In genomic region chr13:115090069-115090976, GRCm38 (mm10) we compare ENCODE assay signal across 8 mouse cellular contexts. TPM values are rescaled to one million over a fixed set of nuclear protein-coding genes. Genes with fewer than 3 reads are reported as not detected.
DNase-seq lines count a peak whose midpoint lies in the region; ATAC-seq and TF ChIP-seq lines count a peak whose summit lies in the region.

Gene Pelo (minus strand): TSS chr13:115090186.

- H3K4me1 ChIP-seq in bone marrow, adult 2 months (ENCODE audit: control insufficient read depth, insufficient read depth, low read length): peaks cover 2% of the 10 kb centered on the region
- peaks cover 12% of the 10 kb centered on the region for H3K4me1 ChIP-seq in embryonic facial prominence, embryonic 15.5 days
- H3K4me1 ChIP-seq in kidney, embryonic 14.5 days (ENCODE audit: control insufficient read depth, insufficient read depth, low read length): peaks cover 15% of the 10 kb centered on the region; the same call in 1 of the 2 replicates
- H3K4me1 ChIP-seq in limb, embryonic 15.5 days: peaks cover 22% of the 10 kb centered on the region

- peak within 1 kb of the TSS; percentile 82 for H3K4me3 ChIP-seq in bone marrow, adult 2 months (replicated peaks; ENCODE audit: control insufficient read depth, low read depth, low read length)
- H3K4me3 ChIP-seq in embryonic facial prominence, embryonic 15.5 days (replicated peaks): peak within 1 kb of the TSS; percentile 65
- peak within 1 kb of the TSS; percentile 54 for H3K4me3 ChIP-seq in kidney, embryonic 14.5 days (ENCODE audit: low read length)
- peak within 1 kb of the TSS; percentile 66 for H3K4me3 ChIP-seq in limb, embryonic 15.5 days

- TF ChIP-seq POLR2A in bone marrow, adult 2 months (IDR thresholded peaks at IDR 0.05; ENCODE audit: borderline replicate concordance, control insufficient read depth, low read depth, low read length): peak; percentile 86; the same call in 1 of the 2 replicates

- TF ChIP-seq CTCF in bone marrow, adult 2 months (IDR thresholded peaks at IDR 0.05; ENCODE audit: control insufficient read depth, insufficient read depth, low read length): no peak

- ATAC-seq in embryonic facial prominence, embryonic 15.5 days (ENCODE audit: insufficient number of reproducible peaks, low FRiP score, low TSS enrichment, low read depth): peak; percentile 94
- peak; percentile 93 for ATAC-seq in kidney, embryonic 14.5 days (ENCODE audit: low FRiP score, low TSS enrichment)
- ATAC-seq in limb, embryonic 15.5 days (ENCODE audit: insufficient number of reproducible peaks, low FRiP score, low TSS enrichment, low read depth): peak; percentile 92

- peak within 1 kb of the TSS; percentile 73 for H3K27ac ChIP-seq in bone marrow, adult 2 months (ENCODE audit: control insufficient read depth, insufficient read depth, low read depth, low read length, poor library complexity)
- peak within 1 kb of the TSS; percentile 94 for H3K27ac ChIP-seq in embryonic facial prominence, embryonic 15.5 days (replicated peaks)
- H3K27ac ChIP-seq in kidney, embryonic 14.5 days (ENCODE audit: low read depth, low read length): peak within 1 kb of the TSS; percentile 88
- peak within 1 kb of the TSS; percentile 95 for H3K27ac ChIP-seq in limb, embryonic 15.5 days

- peak; percentile 79 for DNase-seq in 416B (ENCODE audit: low read depth)
- DNase-seq in heart, adult 9 months (ENCODE audit: low spot score in 2 of 2): peak; percentile 98
- peak; percentile 83 to 94 for DNase-seq in monocyte, adult 2 months (ENCODE audit: low read depth in 1 of 2, low spot score in 2 of 2)
- peak; percentile 95 to 96 for DNase-seq in spleen, postnatal 36 days (ENCODE audit: low spot score in 2 of 2)

- no peaks in the 10 kb centered on the region for H3K27me3 ChIP-seq in embryonic facial prominence, embryonic 15.5 days
- H3K27me3 ChIP-seq in kidney, embryonic 14.5 days (ENCODE audit: control insufficient read depth, insufficient read depth, low read length): no peaks in the 10 kb centered on the region
- no peaks in the 10 kb centered on the region for H3K27me3 ChIP-seq in limb, embryonic 15.5 days

- under 1% methylated on average over 60 of the region's 60 CpGs for WGBS in bone marrow, adult 2 months
- WGBS in embryonic facial prominence, embryonic 15.5 days: under 1% methylated on average over 60 of the region's 60 CpGs
- WGBS in kidney, embryonic 14.5 days: under 1% methylated on average over 59 of the region's 60 CpGs
- under 1% methylated on average over 60 of the region's 60 CpGs for WGBS in limb, embryonic 15.5 days

- peaks cover 19% of the 10 kb centered on the region for H3K36me3 ChIP-seq in embryonic facial prominence, embryonic 15.5 days
- peaks cover 18% of the 10 kb centered on the region for H3K36me3 ChIP-seq in kidney, embryonic 14.5 days (ENCODE audit: control insufficient read depth, insufficient read depth, low read length)
- H3K36me3 ChIP-seq in limb, embryonic 15.5 days: peaks cover 24% of the 10 kb centered on the region

- H3K4me2 ChIP-seq in embryonic facial prominence, embryonic 15.5 days (replicated peaks): peak within 1 kb of the TSS; percentile 91
- peak within 1 kb of the TSS; percentile 82 for H3K4me2 ChIP-seq in kidney, embryonic 14.5 days (replicated peaks; ENCODE audit: low read depth, low read length)
- H3K4me2 ChIP-seq in limb, embryonic 15.5 days: peak within 1 kb of the TSS; percentile 92

- peak within 1 kb of the TSS; percentile 69 for H3K9ac ChIP-seq in embryonic facial prominence, embryonic 15.5 days
- peak within 1 kb of the TSS; percentile 85 for H3K9ac ChIP-seq in kidney, embryonic 14.5 days (ENCODE audit: low read depth, low read length)
- H3K9ac ChIP-seq in limb, embryonic 15.5 days: peak within 1 kb of the TSS; percentile 64

- no peaks in the 10 kb centered on the region for H3K9me3 ChIP-seq in embryonic facial prominence, embryonic 15.5 days (replicated peaks)
- H3K9me3 ChIP-seq in kidney, embryonic 14.5 days (ENCODE audit: control insufficient read depth, low read length): no peaks in the 10 kb centered on the region
- H3K9me3 ChIP-seq in limb, embryonic 15.5 days: no peaks in the 10 kb centered on the region

RNA-seq across cellular contexts. Expression of gene Pelo, which starts in this region (rescaled TPM):
- 7.8 and 9.3 TPM in 2 replicates for polyA plus RNA-seq in bone marrow, adult 2 months (2011; ENCODE audit: insufficient read depth, insufficient read length, low replicate concordance, missing spikeins)
- polyA plus RNA-seq in embryonic facial prominence, embryonic 15.5 days (2015; fragmentation: Nextera tagmentation; extraction: Ambion mirVana): 5.6 and 6.8 TPM in 2 replicates
- 7.0 and 8.8 TPM in 2 replicates for polyA plus RNA-seq in kidney, embryonic 14.5 days (2014; fragmentation: Nextera tagmentation; extraction: Ambion mirVana)
- polyA plus RNA-seq in limb, embryonic 15.5 days (2015; fragmentation: Nextera tagmentation; extraction: Ambion mirVana): 5.3 and 7.0 TPM in 2 replicates

Comparison
In these comparisons a context has a peak if more than half of its experiments do, and no peak if none do; other contexts are left out.
1. Peak in every context shown above with its lines: DNase-seq, ATAC-seq, H3K4me3 ChIP-seq and H3K27ac ChIP-seq.